Mouse (Mus musculus): ENCODE measurements at regions not wholly inside any gene's neighbourhood (a gene's known extent, or its start where the extent isn't known, plus 50 kb on each side); places are given as distances from the start of the nearest gene placed in this dataset.

DNA sequence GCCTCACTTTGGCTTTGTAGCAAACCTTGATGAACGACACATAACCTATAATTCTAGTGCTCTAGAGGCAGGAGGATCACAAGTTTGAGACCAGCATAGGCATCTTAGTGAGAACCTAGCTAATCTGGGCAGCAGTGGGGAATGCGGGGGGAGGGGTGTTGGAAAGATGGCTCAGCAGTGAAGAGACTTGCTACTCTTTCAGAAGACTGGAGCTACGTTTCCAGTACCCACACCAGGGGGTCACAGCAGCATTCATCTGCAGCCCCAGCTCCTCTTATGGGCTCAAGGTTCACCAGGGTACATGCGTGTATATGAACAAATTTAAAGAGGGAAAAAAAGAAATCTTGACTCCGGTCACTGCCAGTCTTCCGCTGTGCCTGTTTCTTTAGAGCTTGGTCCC lies 55.5 kb upstream of the Nkx1-1 start:
- no peaks in the 10 kb centered on the region for H3K9me3 ChIP-seq (replicated peaks; ENCODE audit: low read length)
- H3K36me3 ChIP-seq (ENCODE audit: insufficient read depth, low read length): no peaks in the 10 kb centered on the region
- WGBS: 80% methylated on average over 6 of the region's 6 CpGs
- H3K27ac ChIP-seq: no peak overlapping the region
- no peak for ATAC-seq (replicated peaks; ENCODE audit: low FRiP score, low read depth)
- no peak overlapping the region for H3K4me2 ChIP-seq (ENCODE audit: low read length)
- H3K27me3 ChIP-seq (ENCODE audit: insufficient read depth, low read length): no peaks in the 10 kb centered on the region
- no peak for DNase-seq (ENCODE audit: low spot score)
- no peak for TF ChIP-seq CTCF (IDR thresholded peaks at IDR 0.05; ENCODE audit: low read depth)
- H3K9ac ChIP-seq (ENCODE audit: low read depth, low read length): no peak overlapping the region
- H3K4me1 ChIP-seq (replicated peaks; ENCODE audit: insufficient read depth, low read length): no peaks in the 10 kb centered on the region
- no peak overlapping the region for H3K4me3 ChIP-seq (replicated peaks; ENCODE audit: low read depth, low read length)

- DNase-seq (ENCODE audit: low spot score) (no peak), ATAC-seq (replicated peaks; ENCODE audit: low FRiP score, low read depth) (no peak)
- H3K9me3 ChIP-seq (replicated peaks; ENCODE audit: low read length): no peaks in the 10 kb centered on the region
- H3K9ac ChIP-seq (ENCODE audit: low read depth, low read length): no peak overlapping the region
- TF ChIP-seq CTCF (IDR thresholded peaks at IDR 0.05; ENCODE audit: low read depth): no peak
- H3K4me1 ChIP-seq (replicated peaks; ENCODE audit: insufficient read depth, low read length): no peaks in the 10 kb centered on the region
- WGBS: 8% methylated on average over 9 of the region's 9 CpGs
- no peak overlapping the region for H3K4me2 ChIP-seq (ENCODE audit: low read length)
- H3K36me3 ChIP-seq (ENCODE audit: insufficient read depth, low read length): no peaks in the 10 kb centered on the region
- H3K27ac ChIP-seq: no peak overlapping the region
- H3K4me3 ChIP-seq (replicated peaks; ENCODE audit: low read depth, low read length): no peak overlapping the region
- no peaks in the 10 kb centered on the region for H3K27me3 ChIP-seq (ENCODE audit: insufficient read depth, low read length)
Observed at GRCm38 (mm10) chr5:33488152-33488561, 54.4 kb upstream of the Nkx1-1 start.

DNA sequence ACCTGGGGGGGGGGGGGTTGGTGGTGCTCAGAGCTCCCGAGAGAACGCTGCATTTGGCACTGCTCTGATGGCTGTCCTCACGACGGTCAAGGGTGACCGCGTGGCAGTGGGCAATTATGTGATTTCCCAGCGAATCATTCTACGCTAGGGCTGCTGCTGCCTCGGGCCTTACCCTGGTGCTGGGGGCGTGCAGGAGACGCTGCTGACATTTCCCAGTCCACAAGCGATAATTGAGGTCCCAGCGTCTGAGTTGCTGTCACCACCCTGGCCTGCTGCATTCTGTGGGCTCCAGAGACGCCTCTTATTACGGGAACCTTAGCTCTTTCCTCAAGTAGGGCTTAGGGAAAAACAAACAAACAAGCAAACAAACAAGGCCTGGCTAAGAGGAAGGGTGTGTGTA lies 52.0 kb upstream of the Nkx1-1 start:
- Histone ChIP-seq H3K9me3 (replicated peaks; ENCODE audit: low read length) (no peaks in the 10 kb centered on the region), H3K36me3 (ENCODE audit: insufficient read depth, low read length) (no peaks in the 10 kb centered on the region), H3K4me3 (replicated peaks; ENCODE audit: low read depth, low read length) (no peak overlapping the region), H3K4me1 (replicated peaks; ENCODE audit: insufficient read depth, low read length) (no peaks in the 10 kb centered on the region), H3K4me2 (ENCODE audit: low read length) (no peak overlapping the region), H3K27ac (no peak overlapping the region), H3K9ac (ENCODE audit: low read depth, low read length) (no peak overlapping the region), H3K27me3 (ENCODE audit: insufficient read depth, low read length) (0 out of 2 replicates have a peak, but pooled peaks cover 2% of the 10 kb centered on the region)
- DNase-seq (ENCODE audit: low spot score): no peak
- ATAC-seq (replicated peaks; ENCODE audit: low FRiP score, low read depth): no peak
- 46% methylated on average over 15 of the region's 15 CpGs for WGBS
- TF ChIP-seq CTCF (IDR thresholded peaks at IDR 0.05; ENCODE audit: low read depth): no peak

Data from kidney, postnatal 0 days (tissue).